Mouse (Mus musculus) ES-E14 (cell line): ENCODE data around the gene Plekhh2. TPM values are rescaled to one million over a fixed set of nuclear protein-coding genes. Genes with fewer than 3 reads are reported as not detected.
"Not testable (repeated sequence)": the region's sequence is repeated elsewhere in the genome, so short reads cannot be mapped to it uniquely, and the experiment has no call there.

Source experiments
- DNase-seq: peaks from one replicate; pipeline ENCODE4 v3.0.0-alpha.2; 2013; ENCODE audit warnings: low read depth, low spot score
- H3K27ac ChIP-seq: 2 replicates; pipeline ENCODE4 v1.5.1; 2012; ENCODE audit warnings: low read depth, mild to moderate bottlenecking, low read length, moderate library complexity, mixed read lengths; ENCODE audit not compliant: poor library complexity, insufficient read depth, severe bottlenecking
- H3K36me3 ChIP-seq: 2 replicates; pipeline ENCODE4 v1.6.1; 2012; ENCODE audit warnings: mild to moderate bottlenecking, low read length, moderate library complexity, mixed read lengths; ENCODE audit not compliant: control insufficient read depth, poor library complexity, insufficient read depth, severe bottlenecking
- H3K4me1 ChIP-seq, 2 experiments: fragments of 150-350 bp in 1 of 2; sonication (generic) in 1 of 2; 2 replicates each; pipeline ENCODE4 v1.6.1; 2012; ENCODE audit warnings: low read length in 2 of 2, mild to moderate bottlenecking in 1 of 2, mixed read lengths in 1 of 2; ENCODE audit not compliant: control insufficient read depth in 2 of 2, insufficient read depth in 2 of 2, poor library complexity in 1 of 2
- H3K4me3 ChIP-seq, 2 experiments: fragments of 150-350 bp in 1 of 2; sonication (generic) in 1 of 2; 2 replicates each; pipeline ENCODE4 v1.5.1; 2012; ENCODE audit warnings: low read length in 2 of 2, low read depth in 1 of 2, mild to moderate bottlenecking in 1 of 2, mixed read lengths in 1 of 2; ENCODE audit not compliant: insufficient read depth in 1 of 2, poor library complexity in 1 of 2, severe bottlenecking in 1 of 2
- H3K9ac ChIP-seq: 2 replicates; pipeline ENCODE4 v1.6.1; 2012; ENCODE audit warnings: low read depth, mild to moderate bottlenecking, low read length, mixed read lengths; ENCODE audit not compliant: poor library complexity, insufficient read depth, severe bottlenecking
- H3K9me3 ChIP-seq: fragments of 150-350 bp; sonication (generic); 2 replicates; pipeline ENCODE4 v1.6.1; 2012; ENCODE audit warnings: low read depth, mild to moderate bottlenecking, low read length; ENCODE audit not compliant: control insufficient read depth, insufficient read depth
- CHD2 ChIP-seq: IDR thresholded peaks from 2 replicates; pipeline ENCODE4 v1.6.1; 2014; ENCODE audit warnings: mild to moderate bottlenecking, low read depth, low read length, inconsistent platforms
- HCFC1 ChIP-seq: IDR thresholded peaks from 2 replicates; pipeline ENCODE4 v1.6.1; 2012; ENCODE audit warnings: low read length, inconsistent platforms, borderline replicate concordance; ENCODE audit not compliant: insufficient read depth
- MAFK ChIP-seq: IDR thresholded peaks from 2 replicates; pipeline ENCODE4 v1.6.1; 2014; ENCODE audit warnings: mild to moderate bottlenecking, low read depth, low read length, inconsistent platforms; ENCODE audit not compliant: insufficient read depth
- ZC3H11A ChIP-seq: IDR thresholded peaks from 2 replicates; pipeline ENCODE4 v1.6.1; 2012; ENCODE audit warnings: low read depth, mild to moderate bottlenecking, inconsistent platforms, low read length, borderline replicate concordance
- ZNF384 ChIP-seq: IDR thresholded peaks from 2 replicates; pipeline ENCODE4 v1.6.1; 2012; ENCODE audit warnings: low read depth, low read length, inconsistent platforms
- in situ Hi-C, 2 experiments: fragments of 600-800 bp; cut with MboI; formaldehyde crosslinking; loops; one replicate each; pipeline ENCODE4 v1.15.1; 2025; ENCODE audit warnings: low sequenced_read_pairs in 2 of 2, inconsistent platforms in 1 of 2; ENCODE audit not compliant: unreplicated experiment in 2 of 2
- total RNA-seq: library from RNA; depleted of rRNA; stranded (reverse); fragments of 300-350 nt; gene quantifications from 2 replicates; pipeline ENCODE4 v1.2.3, GENCODE M21; 2012

Plekhh2 gene
- total RNA-seq, 1 experiment: 4.0 TPM

DNA sequence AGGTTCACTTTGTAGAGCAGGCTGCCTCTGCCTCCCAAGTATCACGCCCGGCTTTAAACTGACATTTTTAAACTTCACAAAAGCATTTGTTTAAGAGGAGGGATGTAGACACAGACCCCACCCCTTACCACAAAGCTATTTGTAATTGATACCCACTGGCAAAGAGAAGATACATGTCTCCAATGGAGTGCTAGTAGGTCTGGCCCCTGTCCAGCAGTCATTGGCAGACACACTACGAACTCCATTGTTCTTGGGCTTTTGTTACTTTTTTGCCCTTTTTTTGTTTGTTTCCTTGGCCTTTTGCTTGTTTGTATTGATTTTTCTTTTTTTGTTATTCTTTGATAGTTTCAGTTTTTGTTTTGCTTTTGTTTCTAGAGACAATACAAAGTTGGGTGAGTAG, 26.3 kb downstream of the Plekhh2 start:
- Histone ChIP-seq H3K9ac (no peak overlapping the region), H3K4me1 (no peaks in the 10 kb centered on the region), H3K27ac (no peak overlapping the region), H3K36me3 (no peaks in the 10 kb centered on the region), H3K4me3 (no peak overlapping the region), H3K9me3 (no peaks in the 10 kb centered on the region)
- TF ChIP-seq ZNF384 (no peak), HCFC1 (no peak), ZC3H11A (no peak), MAFK (no peak), CHD2 (no peak)
- in situ Hi-C loops: no loop called here
- DNase-seq: no peak

GRCm38 (mm10) chr17:84540603-84541002, 28.9 kb downstream of the Plekhh2 start:
- Histone ChIP-seq H3K4me1 (no peaks in the 10 kb centered on the region), H3K27ac (no peak overlapping the region), H3K4me3 (no peak overlapping the region), H3K9me3 (no peaks in the 10 kb centered on the region), H3K36me3 (no peaks in the 10 kb centered on the region), H3K9ac (no peak overlapping the region)
- TF ChIP-seq MAFK: peak; percentile 84
- TF ChIP-seq CHD2: no peak
- in situ Hi-C loops: no loop called here
- DNase-seq: no peak

DNA sequence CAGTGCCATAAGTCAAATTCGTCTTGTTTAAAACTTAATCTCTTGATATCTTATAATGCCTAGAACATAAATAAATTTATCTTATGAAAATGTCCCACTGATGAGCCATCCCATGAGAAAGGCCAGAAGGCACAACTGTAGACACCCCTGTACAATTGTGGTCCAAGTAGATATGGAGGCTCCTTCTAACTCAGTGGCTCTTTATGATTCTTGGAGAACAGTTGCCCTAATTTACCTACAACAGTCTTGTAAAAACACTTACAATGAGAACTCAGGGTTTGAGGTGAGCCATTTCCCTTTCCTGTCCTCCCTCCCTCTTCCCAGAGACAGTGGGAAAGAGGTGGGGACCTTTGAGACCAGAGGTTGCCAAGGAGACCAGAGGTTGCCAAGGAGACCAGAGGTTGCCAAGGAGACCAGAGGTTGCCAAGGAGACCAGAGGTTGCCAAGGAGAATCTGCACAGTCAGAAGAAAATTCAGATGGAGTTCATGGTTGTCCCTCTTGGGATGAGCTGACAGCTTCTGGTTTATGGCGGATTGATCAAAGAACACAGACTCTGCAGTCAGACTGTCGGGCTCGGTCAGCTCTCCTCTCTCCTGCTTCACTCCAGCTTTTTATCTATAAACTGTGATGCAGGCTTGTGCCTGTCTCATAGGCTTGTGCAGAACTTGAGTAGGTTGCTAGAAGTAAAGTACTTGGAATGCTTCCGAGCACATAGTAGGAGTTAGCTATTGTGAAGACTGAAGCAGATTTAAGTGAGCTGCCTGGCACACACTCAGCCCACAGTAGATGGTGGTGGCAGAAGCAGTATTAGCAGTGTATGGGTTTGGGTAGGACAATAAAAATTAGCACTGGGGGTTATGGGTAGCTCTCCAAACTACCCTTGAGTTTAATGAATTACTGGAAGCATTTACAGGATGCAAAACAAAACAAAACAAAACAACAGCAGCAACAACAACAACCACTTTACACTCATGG, 39.5 kb downstream of the Plekhh2 start:
- no peak for TF ChIP-seq MAFK
- TF ChIP-seq CHD2: no peak
- no peak for TF ChIP-seq ZNF384
- TF ChIP-seq HCFC1: no peak
- no peak for TF ChIP-seq ZC3H11A
- no peak for DNase-seq
- in situ Hi-C loops: no loop called here
- Histone ChIP-seq H3K4me3 (no peak overlapping the region), H3K9ac (no peak overlapping the region), H3K36me3 (no peaks in the 10 kb centered on the region), H3K27ac (no peak overlapping the region), H3K4me1 (no peaks in the 10 kb centered on the region), H3K9me3 (no peaks in the 10 kb centered on the region)

- H3K9ac ChIP-seq: no peak overlapping the region
- H3K4me3 ChIP-seq: no peak overlapping the region
- DNase-seq: no peak
- TF ChIP-seq HCFC1: no peak
- TF ChIP-seq CHD2: no peak
- no peak for TF ChIP-seq ZNF384
- TF ChIP-seq ZC3H11A: no peak
- no peak for TF ChIP-seq MAFK
- no peaks in the 10 kb centered on the region for H3K9me3 ChIP-seq
- H3K36me3 ChIP-seq: no peaks in the 10 kb centered on the region
- no peaks in the 10 kb centered on the region for H3K4me1 ChIP-seq
- no peak overlapping the region for H3K27ac ChIP-seq
- in situ Hi-C loops: no loop called here
Observed at GRCm38 (mm10) chr17:84552230-84552629, 40.5 kb downstream of the Plekhh2 start.

DNA sequence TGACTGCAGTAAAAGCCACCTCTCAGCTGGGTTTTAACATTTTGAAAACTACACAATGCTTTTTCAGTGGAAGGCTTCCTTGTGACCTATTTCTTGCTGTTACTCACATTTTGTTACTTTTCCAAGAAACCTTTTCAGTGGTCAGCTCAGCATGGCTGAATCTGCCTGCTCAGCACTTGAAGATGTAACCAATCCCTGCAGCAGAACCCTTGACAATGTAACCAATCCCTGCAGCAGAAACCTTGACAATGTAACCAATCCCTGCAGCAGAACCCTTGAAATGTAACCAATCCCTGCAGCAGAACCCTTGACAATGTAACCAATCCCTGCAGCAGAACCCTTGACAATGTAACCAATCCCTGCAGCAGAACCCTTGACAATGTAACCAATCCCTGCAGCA, 52.6 kb downstream of the Plekhh2 start:
- in situ Hi-C loops, DNase-seq: not testable (repeated sequence)
- TF ChIP-seq MAFK: peak; percentile 87

More for the DNA sequence above, 52.6 kb downstream of the Plekhh2 start:
- H3K27ac ChIP-seq, H3K4me3 ChIP-seq, H3K4me1 ChIP-seq, H3K9me3 ChIP-seq, H3K9ac ChIP-seq, H3K36me3 ChIP-seq: not testable (repeated sequence)
